Mouse (Mus musculus) lung, embryonic 16.5 days (tissue): Measurements from ENCODE around the gene Krt23. TPM values are rescaled to one million over a fixed set of nuclear protein-coding genes. Genes with fewer than 3 reads are reported as not detected.

Source experiments
- ATAC-seq: fragments of 200-750 bp; cut with Nextera tagmentation; 2 replicates; pipeline ENCODE4 v1.8.0; 2017; ENCODE audit warnings: low read depth, mild to moderate bottlenecking, moderate library complexity
- H3K27ac ChIP-seq: fragments of 300-500 bp; sonication (generic); 2 replicates; pipeline ENCODE4 v1.5.1; 2014; ENCODE audit warnings: mild to moderate bottlenecking, control low read depth, low read length
- H3K27me3 ChIP-seq: fragments of 300-500 bp; sonication (generic); 2 replicates; pipeline ENCODE4 v1.6.1; 2014; ENCODE audit warnings: low read depth, low read length, mixed read lengths; ENCODE audit not compliant: control insufficient read depth, insufficient read depth
- H3K36me3 ChIP-seq: fragments of 300-500 bp; sonication (generic); 2 replicates; pipeline ENCODE4 v1.6.1; 2014; ENCODE audit warnings: low read length; ENCODE audit not compliant: control insufficient read depth, insufficient read depth
- H3K4me1 ChIP-seq: fragments of 300-500 bp; sonication (generic); replicated peaks from 2 replicates; pipeline ENCODE4 v1.6.1; 2014; ENCODE audit warnings: low read length, mixed read lengths; ENCODE audit not compliant: control insufficient read depth, insufficient read depth
- H3K4me2 ChIP-seq: fragments of 300-500 bp; sonication (generic); 2 replicates; pipeline ENCODE4 v1.6.1; 2014; ENCODE audit warnings: low read depth, low read length, control low read depth
- H3K4me3 ChIP-seq: fragments of 300-500 bp; sonication (generic); 2 replicates; pipeline ENCODE4 v1.5.1; 2014; ENCODE audit warnings: mild to moderate bottlenecking, low read length, control low read depth
- H3K9ac ChIP-seq: fragments of 300-500 bp; sonication (generic); 2 replicates; pipeline ENCODE4 v1.6.1; 2014; ENCODE audit warnings: low read length, control low read depth
- H3K9me3 ChIP-seq: fragments of 300-500 bp; sonication (generic); 2 replicates; pipeline ENCODE4 v1.6.1; 2016; ENCODE audit warnings: low read length; ENCODE audit not compliant: control insufficient read depth
- WGBS: fragments of 180-500 bp; shearing (Covaris S2); extraction: QIAGEN DNeasy Blood & Tissue Kit; methylation state at CpG from one replicate; pipeline ENCODE4 v1.1.7; 2014; 5-methylcytosine and 5-hydroxymethylcytosine counted together
- polyA plus RNA-seq: library from polyadenylated mRNA; unstranded; fragments of >200 nt; fragmentation: Nextera tagmentation; extraction: Ambion mirVana; gene quantifications from 2 replicates; pipeline ENCODE4 v1.2.1, GENCODE M21; 2015

Krt23 gene
- polyA plus RNA-seq, 1 experiment from 2014 or later = 4.9 TPM

GRCm38 (mm10) chr11:99463155-99463554, 29.8 kb downstream of the Krt23 start:
- ATAC-seq = no peak
- Histone ChIP-seq H3K9ac (no peak overlapping the region), H3K27me3 (no peaks in the 10 kb centered on the region), H3K4me1 (peaks cover 10% of the 10 kb centered on the region), H3K4me3 (no peak overlapping the region), H3K9me3 (no peaks in the 10 kb centered on the region), H3K36me3 (no peaks in the 10 kb centered on the region), H3K27ac (no peak overlapping the region), H3K4me2 (no peak overlapping the region)
- WGBS = 8% methylated on average over 8 of the region's 8 CpGs

DNA sequence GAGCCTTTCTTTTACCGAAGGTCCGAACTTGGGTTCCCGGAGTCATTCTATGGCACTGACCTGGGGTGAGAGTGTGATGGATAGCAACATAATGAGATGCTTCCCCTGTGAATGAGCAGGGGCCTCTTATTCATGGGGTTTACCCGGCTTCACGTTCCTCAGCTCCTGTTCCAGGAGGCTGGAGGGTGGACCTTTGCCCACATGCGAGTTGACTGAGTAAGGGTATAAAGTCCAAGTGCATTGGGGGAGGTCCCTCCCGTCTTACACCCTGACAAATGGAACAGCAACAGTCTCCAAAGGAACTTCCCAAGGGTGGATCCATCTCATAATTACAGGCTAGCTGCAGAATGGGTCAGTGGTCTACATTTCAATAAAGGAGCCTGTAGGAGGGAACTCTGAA, 31.2 kb downstream of the Krt23 start:
- 60% methylated on average over 7 of the region's 7 CpGs for WGBS
- no peak for ATAC-seq
- H3K27ac ChIP-seq = no peak overlapping the region
- H3K36me3 ChIP-seq = no peaks in the 10 kb centered on the region
- H3K9me3 ChIP-seq = no peaks in the 10 kb centered on the region
- peaks cover 7% of the 10 kb centered on the region for H3K4me1 ChIP-seq
- H3K4me3 ChIP-seq = no peak overlapping the region
- no peak overlapping the region for H3K9ac ChIP-seq
- H3K27me3 ChIP-seq = no peaks in the 10 kb centered on the region
- H3K4me2 ChIP-seq = no peak overlapping the region

GRCm38 (mm10) chr11:99458887-99459286, 34.0 kb downstream of the Krt23 start:
- Histone ChIP-seq H3K4me3 (no peak overlapping the region), H3K9ac (no peak overlapping the region), H3K36me3 (no peaks in the 10 kb centered on the region), H3K4me1 (no peaks in the 10 kb centered on the region), H3K27me3 (no peaks in the 10 kb centered on the region), H3K4me2 (no peak overlapping the region), H3K27ac (no peak overlapping the region), H3K9me3 (no peaks in the 10 kb centered on the region)
- WGBS = 41% methylated on average over 7 of the region's 7 CpGs
- no peak for ATAC-seq

- no peak overlapping the region for H3K9ac ChIP-seq
- H3K36me3 ChIP-seq = no peaks in the 10 kb centered on the region
- H3K4me3 ChIP-seq = no peak overlapping the region
- H3K4me1 ChIP-seq = no peaks in the 10 kb centered on the region
- no peaks in the 10 kb centered on the region for H3K27me3 ChIP-seq
- 73% methylated on average over 10 of the region's 10 CpGs for WGBS
- H3K4me2 ChIP-seq = no peak overlapping the region
- ATAC-seq = no peak
- no peak overlapping the region for H3K27ac ChIP-seq
- H3K9me3 ChIP-seq = no peaks in the 10 kb centered on the region
Observed at GRCm38 (mm10) chr11:99454759-99455158, 38.2 kb downstream of the Krt23 start.

DNA sequence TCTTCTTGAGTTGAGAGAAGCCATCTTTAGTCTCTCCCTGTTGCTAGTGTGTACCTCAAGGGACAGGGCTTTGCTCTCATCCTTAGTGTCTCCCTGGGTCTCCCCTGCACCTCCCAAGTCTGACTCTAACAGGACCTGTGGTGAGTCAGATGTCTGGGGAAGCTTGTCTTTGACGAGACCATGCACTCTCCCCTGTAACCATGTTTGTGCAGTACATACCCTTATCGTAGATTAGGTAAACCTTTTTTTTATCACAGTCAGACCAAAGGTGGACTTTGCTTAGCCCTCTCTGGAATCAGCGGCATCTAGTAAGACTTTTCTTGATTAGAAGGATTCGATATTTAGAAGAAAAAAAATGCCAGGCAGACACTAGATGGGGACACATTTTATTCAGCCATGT, 38.9 kb downstream of the Krt23 start:
- Histone ChIP-seq H3K9ac (no peak overlapping the region), H3K27me3 (no peaks in the 10 kb centered on the region), H3K36me3 (no peaks in the 10 kb centered on the region), H3K4me3 (no peak overlapping the region), H3K4me1 (no peaks in the 10 kb centered on the region), H3K4me2 (no peak overlapping the region), H3K27ac (no peak overlapping the region), H3K9me3 (no peaks in the 10 kb centered on the region)
- no peak for ATAC-seq
- WGBS = 65% methylated on average over 4 of the region's 4 CpGs

DNA sequence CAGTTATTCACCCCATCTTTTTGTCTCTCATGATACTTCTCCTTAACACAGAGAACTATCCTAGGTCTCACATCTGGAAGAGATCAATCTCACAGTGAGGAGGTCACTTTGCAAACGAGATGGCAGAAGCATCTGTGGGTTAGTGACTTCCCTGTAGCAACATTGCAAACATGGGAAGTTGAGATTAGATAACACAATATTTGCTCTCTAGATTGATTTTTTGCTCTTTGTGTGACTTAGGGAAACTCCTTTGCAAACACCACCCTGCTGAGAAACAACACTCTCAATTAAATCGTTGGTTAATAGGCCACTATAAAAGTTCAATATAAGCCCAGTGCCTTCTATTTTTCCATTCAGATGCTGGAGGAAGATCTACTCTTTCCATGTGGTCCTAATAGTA, 44.2 kb downstream of the Krt23 start:
- ATAC-seq = no peak
- Histone ChIP-seq H3K4me3 (no peak overlapping the region), H3K4me2 (no peak overlapping the region), H3K9me3 (no peaks in the 10 kb centered on the region), H3K36me3 (no peaks in the 10 kb centered on the region), H3K4me1 (no peaks in the 10 kb centered on the region), H3K27me3 (no peaks in the 10 kb centered on the region), H3K27ac (no peak overlapping the region), H3K9ac (no peak overlapping the region)
- 24% methylated on average over 2 of the region's 2 CpGs for WGBS

DNA sequence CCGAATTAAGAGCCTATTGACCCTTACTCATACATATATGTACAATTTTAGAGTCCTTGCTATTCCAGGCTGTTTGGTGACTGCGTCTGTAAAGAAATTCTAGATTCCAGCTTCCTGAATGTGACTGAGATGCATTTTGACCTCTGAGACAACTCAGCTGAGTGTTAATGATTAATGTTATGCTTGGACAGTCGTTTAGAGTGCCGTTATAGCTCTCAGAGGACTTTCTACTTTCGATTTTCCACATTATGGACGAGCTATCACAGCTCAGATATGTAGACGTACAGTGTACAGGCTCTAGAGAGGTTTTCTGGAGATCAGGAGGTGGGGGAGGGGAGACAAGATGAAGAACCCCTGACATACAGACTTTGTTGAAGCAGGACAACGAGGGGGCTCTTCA, 51.7 kb downstream of the Krt23 start:
- H3K9me3 ChIP-seq = no peaks in the 10 kb centered on the region
- 26% methylated on average over 8 of the region's 8 CpGs for WGBS
- no peak for ATAC-seq
- no peak overlapping the region for H3K27ac ChIP-seq
- H3K9ac ChIP-seq = no peak overlapping the region
- no peaks in the 10 kb centered on the region for H3K4me1 ChIP-seq
- no peak overlapping the region for H3K4me3 ChIP-seq
- H3K36me3 ChIP-seq = no peaks in the 10 kb centered on the region
- no peaks in the 10 kb centered on the region for H3K27me3 ChIP-seq
- no peak overlapping the region for H3K4me2 ChIP-seq

DNA sequence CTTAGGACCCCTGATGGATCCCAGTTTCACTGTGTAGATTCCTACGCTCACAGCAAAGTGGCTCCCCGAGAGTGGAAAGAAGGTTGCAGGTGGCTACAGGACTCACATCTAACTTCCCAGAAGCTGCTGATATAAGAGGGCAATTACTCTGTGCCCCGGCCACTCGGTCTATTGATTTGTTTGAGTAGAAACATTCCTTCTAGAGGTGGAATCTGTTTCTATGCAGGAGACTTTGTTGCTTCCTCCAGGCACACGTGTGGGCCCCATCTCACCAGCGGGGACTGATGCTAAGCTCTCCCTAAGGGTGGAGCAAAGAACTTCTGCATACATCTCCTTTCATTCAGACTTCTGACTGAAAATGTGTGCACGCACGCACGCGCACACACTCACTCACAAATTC, 53.5 kb downstream of the Krt23 start:
- ATAC-seq = no peak
- H3K9me3 ChIP-seq = no peaks in the 10 kb centered on the region
- WGBS = 44% methylated on average over 10 of the region's 10 CpGs
- H3K27me3 ChIP-seq = no peaks in the 10 kb centered on the region
- H3K27ac ChIP-seq = no peak overlapping the region
- no peak overlapping the region for H3K4me3 ChIP-seq
- H3K36me3 ChIP-seq = no peaks in the 10 kb centered on the region
- no peak overlapping the region for H3K9ac ChIP-seq
- H3K4me2 ChIP-seq = no peak overlapping the region
- H3K4me1 ChIP-seq = no peaks in the 10 kb centered on the region

- 14% methylated on average over 10 of the region's 10 CpGs for WGBS
- no peak within 1 kb of the TSS; the same call in 1 of the 2 replicates for H3K9ac ChIP-seq
- ATAC-seq = no peak
- no peaks in the 10 kb centered on the region for H3K36me3 ChIP-seq
- no peak within 1 kb of the TSS for H3K4me3 ChIP-seq
- H3K27me3 ChIP-seq = no peaks in the 10 kb centered on the region
- no peak within 1 kb of the TSS for H3K4me2 ChIP-seq
- H3K27ac ChIP-seq = no peak within 1 kb of the TSS
- H3K9me3 ChIP-seq = no peaks in the 10 kb centered on the region
- no peaks in the 10 kb centered on the region for H3K4me1 ChIP-seq
Observed at GRCm38 (mm10) chr11:99437972-99438371, 55.0 kb downstream of the Krt23 start, which contains the start of gene Krt20. Krt20 (minus strand) TSS chr11:99438150.

- Histone ChIP-seq H3K4me1 (no peaks in the 10 kb centered on the region), H3K9ac (no peak overlapping the region), H3K27me3 (no peaks in the 10 kb centered on the region), H3K27ac (no peak overlapping the region), H3K4me2 (no peak overlapping the region), H3K4me3 (no peak overlapping the region), H3K36me3 (no peaks in the 10 kb centered on the region), H3K9me3 (no peaks in the 10 kb centered on the region)
- WGBS = 42% methylated on average over 4 of the region's 4 CpGs
- ATAC-seq = no peak
Observed at GRCm38 (mm10) chr11:99436625-99437024, 56.3 kb downstream of the Krt23 start.
